Mouse (Mus musculus): ENCODE results near the gene Abr.

The Abr gene

DNA sequence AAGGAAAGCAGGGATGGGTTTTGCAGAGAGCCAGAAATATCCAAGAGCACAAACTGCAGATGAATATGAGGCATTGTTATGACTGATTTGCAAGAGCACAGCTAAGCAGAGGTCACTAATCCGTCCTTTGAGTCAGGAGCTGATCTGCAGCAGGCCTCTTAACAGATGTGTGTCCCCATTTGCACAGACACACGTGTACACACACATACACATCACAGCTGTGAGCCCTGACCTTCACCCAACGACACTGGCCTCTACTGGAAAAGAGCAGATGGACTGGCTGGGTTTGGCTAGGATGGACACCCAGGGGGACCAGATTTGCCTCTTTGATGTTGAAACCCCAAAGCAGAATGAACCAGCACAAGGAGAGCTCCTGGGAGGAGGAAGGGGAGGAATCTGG is 52.7 kb downstream of the Abr start:
- DNase-seq (ENCODE audit: low read depth), result no peak

DNA sequence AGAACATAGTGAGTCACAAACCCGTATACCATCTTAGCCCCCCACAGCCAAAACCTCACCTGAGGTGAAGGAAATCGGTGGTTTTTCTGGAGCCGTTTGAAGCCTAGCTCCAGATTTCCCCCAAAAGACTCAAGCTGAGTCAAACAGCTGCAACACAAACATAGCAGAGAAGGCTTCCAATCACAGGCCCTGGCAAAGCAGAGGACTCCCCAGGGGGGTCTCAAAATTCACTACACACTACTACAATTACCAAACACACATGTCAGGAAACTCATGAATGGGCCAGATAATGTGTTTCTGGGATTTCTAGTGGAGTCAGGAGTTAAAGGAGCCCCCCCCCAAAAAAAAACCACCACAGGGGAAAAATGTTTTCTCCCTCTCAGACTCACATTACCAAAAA is 56.0 kb downstream of the Abr start:
- DNase-seq (ENCODE audit: low read depth), result no peak

DNA sequence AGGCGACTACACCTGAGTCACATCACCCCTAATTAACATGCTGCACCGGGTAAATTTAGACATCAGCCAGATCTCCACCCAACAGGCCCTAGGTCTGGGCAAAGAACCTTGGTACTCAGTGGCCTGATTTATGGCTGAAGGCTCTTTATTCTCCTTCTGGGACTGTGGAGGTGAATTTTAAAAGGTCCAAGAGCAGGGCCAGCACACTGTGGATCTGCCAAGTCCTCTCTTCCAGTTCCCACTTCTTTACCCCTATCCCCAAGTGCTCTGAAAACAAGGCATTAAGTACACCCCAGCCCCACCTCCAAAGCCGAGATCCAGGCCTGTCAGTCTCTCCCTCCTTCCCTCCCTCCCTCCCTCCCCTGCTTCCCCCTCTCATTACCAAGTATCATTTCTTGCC is 59.5 kb downstream of the Abr start:
- DNase-seq (ENCODE audit: low read depth), result no peak

DNA sequence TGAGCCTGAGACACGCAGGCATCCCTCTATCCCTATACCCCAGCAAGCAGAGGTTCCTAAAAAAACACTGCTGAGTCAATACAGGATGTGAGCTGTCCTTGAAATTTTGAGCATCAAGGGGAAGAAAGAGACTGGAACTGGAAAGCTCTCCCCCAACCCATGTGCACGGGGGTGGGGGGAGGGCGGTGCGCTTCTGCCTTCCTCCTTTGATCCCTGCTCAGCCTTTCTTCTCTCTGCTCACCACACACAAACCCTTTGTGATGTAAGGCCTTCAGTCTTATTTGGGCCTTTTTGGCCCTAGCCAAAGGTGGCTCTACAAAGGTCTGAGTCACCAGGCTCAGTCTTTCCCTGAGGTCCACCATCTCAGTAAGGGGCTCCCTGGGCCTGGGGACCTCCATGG is 59.9 kb downstream of the Abr start:
- DNase-seq (ENCODE audit: low read depth), result no peak

DNA sequence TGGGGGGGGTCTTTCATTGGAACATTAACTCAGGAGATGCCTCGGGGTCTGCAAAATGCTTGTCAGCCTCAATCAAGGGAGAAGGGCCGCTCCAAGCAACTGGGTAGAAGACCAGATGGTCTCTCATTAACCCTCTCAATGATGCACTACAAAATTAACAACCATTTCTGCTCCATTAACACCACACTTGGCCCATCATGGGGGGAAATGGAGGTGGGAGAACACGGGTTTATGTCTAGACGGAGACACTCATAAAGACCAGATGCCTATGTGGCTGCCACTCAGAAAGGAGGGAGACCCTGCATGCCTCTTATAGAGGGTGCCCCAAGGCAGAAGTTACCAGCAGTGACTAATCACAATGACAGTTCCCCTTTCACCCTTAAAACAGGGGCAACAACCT is 64.3 kb downstream of the Abr start:
- no peak for DNase-seq (ENCODE audit: low read depth)

DNA sequence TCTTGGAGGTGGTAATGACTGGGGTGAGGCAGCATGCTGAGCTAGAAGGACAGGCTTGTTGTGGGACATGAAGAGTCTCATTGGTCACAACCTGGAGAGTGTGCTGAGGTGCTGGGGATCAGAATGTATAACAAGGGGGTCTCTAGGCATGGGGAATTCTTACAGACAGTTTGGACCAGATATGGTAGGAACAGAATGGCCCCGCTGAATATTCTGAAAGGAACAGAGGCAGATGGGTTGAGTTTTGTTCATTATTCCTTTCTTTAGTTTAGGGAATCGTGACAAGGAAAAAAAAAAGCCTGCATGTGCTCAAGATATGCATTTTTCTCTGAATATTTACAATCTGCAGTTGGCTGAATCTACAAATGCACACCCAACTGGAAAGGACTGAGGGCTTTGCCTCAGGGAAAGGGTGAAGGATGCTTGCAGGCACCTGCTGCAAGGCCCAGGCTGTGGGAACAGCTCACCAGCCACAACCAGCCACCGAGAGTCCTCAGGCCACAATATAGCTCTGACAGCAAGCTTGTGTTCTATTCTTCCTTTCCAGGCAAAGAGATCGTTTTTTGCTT is 73.9 kb downstream of the Abr start:
- DNase-seq (ENCODE audit: low read depth), result no peak

DNA sequence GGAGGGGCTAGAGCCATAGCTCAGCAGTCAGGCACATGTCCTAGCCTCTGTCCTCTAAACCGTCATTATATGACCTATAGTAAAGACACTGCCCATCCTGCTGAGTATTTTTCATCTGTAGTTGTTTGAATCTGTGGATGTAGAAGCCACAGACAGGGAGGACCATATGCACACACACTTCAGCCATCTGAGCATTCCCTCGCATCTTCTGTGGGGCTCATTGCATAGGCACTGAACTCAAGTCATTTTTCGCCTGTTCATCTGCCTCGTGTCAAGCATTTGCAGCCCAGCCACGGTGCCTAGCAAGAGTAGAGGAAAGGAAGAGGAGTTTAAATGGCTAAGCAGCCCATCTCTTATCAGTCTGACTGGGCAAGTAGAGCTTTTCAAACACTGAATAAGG is 74.7 kb downstream of the Abr start:
- no peak for DNase-seq (ENCODE audit: low read depth)

DNA sequence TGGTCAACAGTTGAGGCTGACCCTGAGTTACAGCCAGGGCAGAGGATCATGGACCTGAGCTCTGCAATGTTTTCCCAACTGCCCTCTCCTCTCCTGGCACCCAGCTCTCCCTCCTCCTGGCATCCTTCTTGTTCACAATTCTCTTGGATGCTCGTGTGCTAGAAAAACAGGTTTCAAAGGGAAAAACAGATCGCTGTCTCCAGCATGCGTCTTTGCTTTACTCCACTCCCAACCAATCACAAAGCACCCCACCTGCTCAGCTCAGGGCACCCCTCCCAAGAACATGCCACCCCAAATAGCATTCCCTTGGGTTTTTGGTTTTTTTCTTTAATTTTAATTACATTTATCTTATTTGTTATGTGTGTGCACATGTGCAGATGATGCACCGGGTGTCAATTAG is 75.7 kb downstream of the Abr start:
- no peak for DNase-seq (ENCODE audit: low read depth)

DNA sequence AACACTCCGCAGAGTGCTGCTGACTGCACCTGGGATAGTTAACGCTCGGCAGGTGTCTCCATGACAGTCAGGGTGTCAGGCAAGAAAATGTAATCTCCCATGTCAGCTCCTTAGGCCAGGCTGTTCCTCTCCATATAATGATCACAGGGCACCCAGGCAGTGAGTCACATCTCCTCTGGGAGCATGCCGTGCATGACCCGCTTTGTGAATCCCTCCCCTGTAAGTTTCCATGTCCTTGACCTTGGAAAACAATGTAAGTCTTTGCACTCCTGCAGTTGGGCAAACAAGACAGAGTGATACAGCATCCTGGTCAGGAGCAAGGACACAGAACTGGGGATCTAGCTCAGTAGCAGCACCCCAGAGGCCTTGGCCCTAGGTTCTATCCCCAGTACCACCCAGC is 78.8 kb downstream of the Abr start:
- no peak for DNase-seq (ENCODE audit: low read depth)

DNA sequence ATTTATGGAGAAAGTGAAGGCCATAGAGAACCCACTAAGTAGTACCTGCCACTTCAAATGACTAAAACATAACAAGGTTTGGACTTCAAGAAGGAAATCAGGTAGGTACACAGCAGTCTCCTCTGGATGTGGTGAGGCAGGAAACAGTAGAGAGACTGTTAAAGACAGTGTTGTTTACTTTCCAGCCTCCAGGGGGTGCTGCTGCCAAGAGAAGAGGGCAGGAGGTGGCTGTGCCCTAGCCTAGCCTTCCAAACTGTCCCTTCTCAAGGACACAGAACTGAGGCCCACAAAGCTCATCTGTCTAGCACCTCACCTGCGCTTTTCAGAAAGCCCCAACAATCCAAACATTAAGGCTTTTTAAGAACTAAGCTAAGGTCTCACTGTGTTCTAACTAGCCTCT is 81.1 kb downstream of the Abr start:
- DNase-seq (ENCODE audit: low read depth), result peak; percentile 27

DNA sequence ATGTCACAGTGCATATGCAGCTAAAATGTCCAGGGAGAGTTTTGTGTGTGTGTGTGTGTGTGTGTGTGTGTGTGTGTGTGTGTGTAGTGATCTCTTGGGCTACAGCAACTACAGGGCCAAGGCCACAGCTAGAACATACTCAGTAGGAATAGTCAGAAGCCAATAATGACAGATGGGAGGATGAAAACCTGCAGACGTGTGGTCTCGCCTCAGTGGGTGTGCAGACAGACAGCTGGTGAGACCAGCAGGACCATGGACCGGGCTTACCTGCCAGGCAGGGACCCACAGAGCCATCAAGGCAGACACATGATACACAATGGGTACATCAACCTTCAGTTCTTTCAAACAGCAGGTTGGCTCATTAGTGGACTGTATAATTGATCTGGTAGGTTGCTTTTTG is 84.7 kb downstream of the Abr start:
- DNase-seq (ENCODE audit: low read depth), result no peak

DNA sequence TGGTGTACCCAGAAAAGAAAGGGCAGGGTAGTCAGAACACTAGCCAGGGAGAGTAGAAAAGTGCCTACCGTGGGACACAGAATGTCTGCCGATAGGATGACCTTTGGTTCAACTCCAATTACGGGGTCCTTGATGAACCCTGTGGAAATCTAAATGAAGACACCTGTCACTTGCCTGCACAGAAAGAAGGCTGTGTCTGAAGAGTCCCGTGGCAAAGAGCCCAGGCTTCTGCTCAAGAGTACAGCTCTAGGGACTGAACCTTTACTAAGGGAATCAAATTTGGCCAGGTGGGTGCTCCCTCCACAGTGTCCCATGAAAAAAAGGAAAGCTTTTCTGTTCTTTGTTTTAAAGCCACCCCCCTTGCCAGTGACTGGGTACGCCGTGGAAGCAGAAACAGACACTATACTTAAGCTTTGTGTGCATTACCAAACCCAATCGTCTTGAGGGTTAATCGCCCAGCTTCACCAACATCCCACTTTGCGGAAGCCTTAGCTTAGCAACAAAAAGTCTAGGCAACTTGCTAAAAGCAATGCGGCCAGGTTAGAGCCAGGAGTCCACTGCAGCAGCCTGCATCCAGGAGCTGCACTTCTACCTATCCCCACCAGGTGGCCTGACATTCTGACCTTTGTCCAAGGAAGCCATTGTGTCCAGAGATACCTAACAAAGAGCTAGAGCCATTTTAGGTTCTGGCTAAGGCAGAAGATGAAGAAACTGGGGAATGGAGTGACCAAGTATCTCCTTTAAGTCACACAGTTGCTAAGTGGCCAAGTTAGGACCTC is 85.3 kb downstream of the Abr start:
- DNase-seq (ENCODE audit: low read depth), result no peak

DNA sequence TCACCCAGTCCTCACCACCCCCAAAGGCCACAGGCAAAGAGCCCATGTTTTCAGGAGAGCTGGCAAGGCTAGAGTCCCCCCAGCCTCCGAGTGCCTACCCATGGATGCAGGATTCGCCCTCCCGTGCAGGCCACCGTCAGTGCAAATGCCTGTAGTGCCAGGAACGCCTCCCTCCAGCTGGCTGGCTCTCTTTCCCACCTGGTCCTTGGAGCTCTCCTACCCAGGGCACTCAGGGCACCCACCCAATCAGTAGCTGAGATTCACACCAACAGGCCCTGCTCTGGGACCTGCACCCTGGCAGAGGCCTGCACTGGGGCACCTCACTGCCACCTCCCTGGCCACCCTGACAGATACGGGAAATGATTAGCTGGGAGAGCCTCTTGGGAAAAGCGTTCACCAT is 90.1 kb downstream of the Abr start:
- DNase-seq (ENCODE audit: low read depth), result no peak

DNA sequence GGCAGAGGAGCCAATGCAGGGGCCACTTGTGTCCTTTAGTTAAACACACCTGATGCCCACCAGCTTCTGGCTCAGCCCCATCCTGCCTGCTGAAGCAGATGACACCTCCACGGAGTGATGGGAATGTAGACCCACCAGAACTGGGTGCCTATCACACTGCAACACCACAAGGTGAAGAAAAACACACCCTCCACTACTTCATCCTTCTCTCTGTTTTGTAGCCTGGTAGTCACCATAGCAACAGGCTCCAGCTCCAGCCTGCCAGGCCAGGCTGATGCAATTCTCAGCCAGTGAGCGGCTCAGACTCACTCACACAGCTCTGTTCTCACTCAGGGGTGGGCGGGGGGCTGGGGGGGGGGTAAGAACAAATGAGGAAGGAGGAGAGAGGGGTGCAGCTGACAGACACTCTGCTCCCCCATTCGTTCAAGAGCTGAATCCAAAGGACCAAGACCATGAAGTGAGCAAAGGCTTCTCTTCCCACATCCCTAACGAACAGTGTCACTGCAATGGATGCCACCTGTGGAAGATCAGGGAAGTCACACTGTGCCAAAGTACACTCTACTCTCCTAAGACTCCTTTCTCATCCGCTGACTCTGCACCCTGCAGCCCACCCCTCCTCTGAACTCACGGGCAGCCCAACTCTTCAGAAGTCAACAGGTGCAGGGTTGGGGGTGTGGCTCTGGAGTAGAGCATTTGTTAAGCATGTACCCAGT is 91.0 kb downstream of the Abr start:
- no peak for DNase-seq (ENCODE audit: low read depth)

DNA sequence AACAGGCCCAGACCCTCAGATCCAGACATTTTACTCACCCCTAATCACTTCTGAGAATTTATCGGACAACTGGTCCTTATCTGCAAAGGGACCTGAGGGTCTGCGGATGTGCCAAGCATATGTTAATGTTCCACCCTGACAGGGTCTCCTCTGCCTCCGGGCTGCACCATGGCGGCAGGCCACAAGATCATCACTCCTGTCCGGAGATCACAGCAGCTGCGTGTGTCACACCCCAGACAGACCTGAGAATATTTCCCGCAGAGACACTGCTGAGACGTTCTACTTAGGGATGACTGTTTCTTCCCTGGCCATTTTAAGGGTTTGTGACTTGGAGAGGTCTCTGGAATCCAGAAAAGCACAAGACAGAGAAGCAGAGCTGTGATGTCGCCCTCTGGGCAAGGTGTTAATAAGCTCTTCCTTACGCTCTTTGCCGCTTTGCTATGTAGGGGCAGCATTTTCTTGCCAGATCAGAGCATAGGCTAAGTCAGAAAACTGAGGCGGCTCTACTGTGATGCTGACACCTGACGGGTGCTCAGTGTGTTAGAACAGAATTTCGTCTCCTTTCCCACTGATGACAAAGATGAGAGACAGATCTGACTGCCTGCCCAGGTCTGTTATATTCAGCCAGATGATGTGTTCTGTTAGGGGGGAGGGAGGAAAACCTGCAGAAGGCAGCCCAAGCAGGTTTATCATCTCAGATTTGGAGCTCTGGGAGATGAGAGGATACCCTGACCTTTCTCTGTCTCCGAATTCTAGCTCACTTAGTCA is 91.8 kb downstream of the Abr start:
- no peak for DNase-seq (ENCODE audit: low read depth)

DNA sequence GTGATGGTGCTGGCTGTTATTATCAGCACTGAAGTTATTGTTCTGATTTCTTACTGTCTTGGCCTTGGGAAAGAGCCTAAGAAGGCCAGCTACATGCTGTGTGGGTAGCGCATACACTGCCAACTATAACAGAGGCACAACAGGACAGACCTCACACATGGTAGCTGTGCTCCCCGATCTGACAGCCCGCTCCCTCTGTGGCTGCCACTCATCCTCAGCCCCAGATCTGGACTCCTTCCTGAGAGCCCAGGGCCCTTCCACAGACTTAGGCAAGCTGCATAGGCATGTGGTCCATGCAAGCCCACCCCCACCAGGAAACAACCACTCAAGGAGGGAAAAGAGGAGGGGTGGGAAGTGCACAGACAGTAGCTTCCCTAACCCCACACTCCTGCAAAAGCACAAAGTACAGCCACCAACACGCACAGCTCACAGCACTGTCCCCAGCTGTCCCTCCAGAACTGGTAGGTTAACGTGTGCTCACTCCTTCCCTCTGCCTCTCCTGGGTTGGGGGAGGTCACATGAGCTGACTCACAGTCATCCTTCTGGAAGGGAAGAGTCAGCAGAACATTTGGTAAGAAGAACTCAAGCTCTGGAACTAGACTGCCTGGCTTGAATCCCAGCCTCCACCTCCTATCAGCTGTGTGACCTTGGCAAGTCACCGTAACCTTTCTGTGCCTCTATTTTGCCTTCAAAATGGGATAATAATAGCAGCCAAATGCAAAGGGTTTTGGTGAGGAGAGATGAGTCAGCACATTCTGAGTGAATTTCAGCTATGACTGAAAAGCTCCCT is 92.6 kb downstream of the Abr start:
- DNase-seq (ENCODE audit: low read depth), result no peak

DNA sequence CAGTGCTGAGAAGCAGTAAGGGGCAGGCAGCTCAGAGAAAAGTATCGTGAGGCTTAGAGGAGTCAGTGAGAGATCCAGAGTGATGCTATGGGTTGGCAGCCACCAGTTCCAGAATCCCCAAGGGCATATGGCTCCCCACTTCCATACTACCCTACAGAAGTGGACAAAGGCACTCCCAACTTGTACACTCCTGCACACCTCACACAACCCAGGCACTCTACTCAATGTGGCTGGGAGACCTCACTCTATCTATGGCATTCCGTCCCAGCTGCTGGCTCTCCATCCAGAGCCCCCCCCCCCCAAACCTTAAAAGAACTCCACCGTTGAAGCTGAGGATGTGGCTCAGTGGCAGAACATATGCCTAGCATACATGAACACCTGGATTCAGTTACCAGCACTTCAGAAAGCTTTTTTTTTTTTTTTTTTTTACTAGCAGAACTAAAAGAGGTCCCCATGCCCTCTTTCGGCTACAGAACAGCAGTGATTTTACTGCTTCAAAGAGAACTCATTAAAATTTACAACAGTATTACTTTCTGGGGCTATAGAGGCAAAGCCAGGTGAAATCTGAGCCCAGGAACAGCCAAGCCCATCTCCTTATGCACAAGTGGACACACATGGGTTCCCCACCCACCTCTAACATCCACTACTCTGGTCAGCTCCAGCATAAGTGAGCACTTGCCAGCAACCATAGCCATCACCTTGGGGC is 96.3 kb downstream of the Abr start:
- DNase-seq (ENCODE audit: low read depth), result no peak

DNA sequence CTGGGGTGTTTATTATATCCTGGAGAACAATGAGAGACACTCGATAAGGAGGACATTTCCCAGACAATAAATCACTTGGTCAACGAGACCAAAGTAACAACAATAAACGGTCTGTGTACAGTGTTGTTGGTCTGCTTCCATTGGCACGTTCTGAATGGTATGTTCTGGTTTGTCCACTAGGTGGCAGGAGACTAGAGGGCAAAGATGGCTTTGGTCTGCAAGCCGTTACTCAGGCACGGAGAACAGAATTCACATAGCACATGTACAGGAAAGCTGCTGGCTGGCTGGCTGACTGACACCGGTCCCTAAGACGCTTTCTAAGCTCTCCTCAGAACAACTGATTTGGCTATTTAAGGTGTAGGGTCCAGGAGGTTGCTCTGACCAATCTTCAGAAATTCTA is 97.2 kb downstream of the Abr start:
- peak; percentile 30 for DNase-seq (ENCODE audit: low read depth)

DNA sequence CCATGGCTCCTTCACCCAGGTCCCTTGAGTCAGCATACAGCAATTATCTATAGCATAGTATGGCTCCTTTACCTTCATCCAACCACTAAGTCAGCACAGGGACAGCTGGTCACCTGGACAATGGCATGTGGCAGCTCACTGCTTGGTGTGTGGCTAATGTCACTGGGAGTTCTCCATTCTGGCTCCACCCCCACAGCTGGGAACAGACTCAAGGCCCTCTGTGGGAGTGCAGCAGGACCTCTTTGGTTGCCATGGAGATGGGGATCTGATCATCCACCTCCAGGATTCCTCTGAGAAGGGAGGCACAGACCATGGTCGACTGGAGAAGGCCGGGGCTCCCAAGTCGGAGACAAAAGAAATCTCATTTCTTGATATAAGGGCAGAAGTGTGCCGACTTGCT is 98.8 kb downstream of the Abr start:
- no peak for DNase-seq (ENCODE audit: low read depth)

DNA sequence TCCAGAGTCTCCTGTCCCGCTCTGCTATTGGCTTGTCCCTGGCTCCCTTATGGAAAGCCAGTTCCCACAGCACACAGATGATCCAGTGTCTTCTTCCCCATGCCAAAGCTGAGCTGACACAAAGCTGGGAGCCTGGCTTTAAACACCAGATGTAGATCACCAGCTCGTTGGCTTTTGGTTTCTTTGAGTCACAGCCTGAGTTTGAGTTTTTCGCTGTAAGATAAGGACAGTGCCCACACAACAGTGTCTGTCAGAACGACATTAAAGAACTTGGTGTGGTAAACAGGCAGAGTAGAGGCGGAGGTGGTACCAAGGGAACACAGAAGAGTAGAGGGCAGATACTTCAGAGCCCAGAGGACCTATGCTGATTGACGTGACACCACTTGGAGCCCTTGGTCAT is 101.2 kb downstream of the Abr start:
- DNase-seq (ENCODE audit: low read depth), result no peak

DNA sequence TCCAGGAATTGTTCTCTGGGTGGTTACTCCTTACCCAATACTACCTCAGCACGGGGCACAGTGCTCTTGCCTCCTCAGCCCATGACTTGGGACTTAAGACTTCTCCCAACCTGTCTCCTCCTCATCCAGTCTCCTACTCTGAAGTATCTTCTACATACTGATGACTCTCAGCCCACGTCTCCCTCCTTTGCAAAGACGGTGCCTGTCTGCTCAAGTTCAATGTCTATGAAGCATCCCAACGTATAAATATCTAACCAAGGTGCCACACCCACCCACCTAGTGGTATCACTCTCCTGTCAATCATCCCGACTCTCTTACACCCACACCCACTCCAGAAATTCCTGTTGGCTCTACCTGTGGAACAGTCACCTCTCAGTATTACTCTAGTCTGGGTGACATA is 103.5 kb downstream of the Abr start:
- no peak for DNase-seq (ENCODE audit: low read depth)

All from c-Kit-positive CD71-positive TER-119-negative erythroid progenitor cells, embryonic 14.5 days (primary cell).